In genomic region chr14:14971056-14971455, GRCm38 (mm10) we compare ENCODE assay signal across 14 mouse cellular contexts.
DNase-seq lines count a peak whose midpoint lies in the region; ATAC-seq and TF ChIP-seq lines count a peak whose summit lies in the region.
"Had no signal": no experiment of that assay in that cellular context is flagged by ENCODE, and none has a peak within 500 bp of the region (broad histone marks: within the 10 kb centered on the region; RNA-seq: fewer than 3 reads in every experiment).

No protein-coding gene starts in this region.

- 0 out of 2 replicates have a peak overlapping the region, but pooled peaks have one; percentile 6 for H3K4me3 ChIP-seq in liver, embryonic 16.5 days (ENCODE audit: low read depth, low read length)
- no peak overlapping the region for H3K4me3 ChIP-seq in midbrain, postnatal 0 days (ENCODE audit: low read depth, low read length)
- H3K4me3 ChIP-seq: kidney, embryonic 15.5 days had no signal

- H3K4me2 ChIP-seq in liver, embryonic 16.5 days (ENCODE audit: low read depth, low read length) = no peak overlapping the region
- no peak overlapping the region for H3K4me2 ChIP-seq in midbrain, postnatal 0 days (ENCODE audit: low read depth, low read length, poor library complexity, severe bottlenecking)
- H3K4me2 ChIP-seq: kidney, embryonic 15.5 days had no signal

- H3K4me1 ChIP-seq in liver, embryonic 16.5 days (ENCODE audit: control insufficient read depth, low read depth, low read length) = peaks cover 3% of the 10 kb centered on the region
- no peaks in the 10 kb centered on the region for H3K4me1 ChIP-seq in midbrain, postnatal 0 days (ENCODE audit: insufficient read depth, low read length)
- H3K4me1 ChIP-seq: kidney, embryonic 15.5 days had no signal

- H3K27ac ChIP-seq in liver, embryonic 16.5 days (ENCODE audit: low read length) = no peak overlapping the region
- H3K27ac ChIP-seq in midbrain, postnatal 0 days (ENCODE audit: low read depth, low read length) = no peak overlapping the region
- H3K27ac ChIP-seq: kidney, embryonic 15.5 days had no signal

- H3K27me3 ChIP-seq in liver, embryonic 16.5 days (ENCODE audit: control insufficient read depth, insufficient read depth, low read depth, low read length) = no peaks in the 10 kb centered on the region
- H3K27me3 ChIP-seq in midbrain, postnatal 0 days (ENCODE audit: insufficient read depth, low read length) = no peaks in the 10 kb centered on the region
- H3K27me3 ChIP-seq: kidney, embryonic 15.5 days; Patski had no signal

- 21% methylated on average over 4 of the region's 4 CpGs for WGBS in liver, embryonic 16.5 days (ENCODE audit: insufficient replicate concordance)
- WGBS in midbrain, postnatal 0 days = 81% methylated on average over 4 of the region's 4 CpGs

- H3K9ac ChIP-seq in liver, embryonic 16.5 days (ENCODE audit: low read depth, low read length) = no peak overlapping the region
- H3K9ac ChIP-seq in midbrain, postnatal 0 days (replicated peaks; ENCODE audit: low read length, poor library complexity, severe bottlenecking) = no peak overlapping the region
- H3K9ac ChIP-seq: kidney, embryonic 15.5 days had no signal

- ATAC-seq in common myeloid progenitor, adult 5-6 weeks (replicated peaks; ENCODE audit: low read depth, poor library complexity, severe bottlenecking) = peak; percentile 97
- ATAC-seq in liver, embryonic 16.5 days (ENCODE audit: low read depth) = peak; percentile 66
- no peak for ATAC-seq in midbrain, postnatal 0 days (ENCODE audit: low FRiP score)
- ATAC-seq: forebrain, embryonic 16.5 days; Patski had no signal

- intact Hi-C loops in left cerebral cortex, postnatal 4 days (cut with DNase I) = no loop called here

- TF ChIP-seq CTCF in midbrain, postnatal 0 days (IDR thresholded peaks at IDR 0.05) = no peak

- peak; percentile 7 for DNase-seq in adrenal gland, adult 8-10 months
- no peak for DNase-seq in adrenal gland, postnatal 4 days (ENCODE audit: low spot score in 2 of 2)
- DNase-seq in 3T3-L1 (ENCODE audit: low read depth, low spot score) = peak; percentile 8
- no peak for DNase-seq in left cerebral cortex, postnatal 4 days
- no peak for DNase-seq in midbrain, postnatal 0 days (ENCODE audit: low spot score)
- no peak for DNase-seq in layer of hippocampus, postnatal 14 days (ENCODE audit: low spot score in 2 of 2)
- DNase-seq: cerebellum, adult 9-11 months; gastrocnemius, postnatal 14 days; lung, postnatal 10 days had no signal

- H3K9me3 ChIP-seq in liver, embryonic 16.5 days (replicated peaks; ENCODE audit: control insufficient read depth, low read length) = no peaks in the 10 kb centered on the region
- no peaks in the 10 kb centered on the region for H3K9me3 ChIP-seq in midbrain, postnatal 0 days (ENCODE audit: low read length)
- H3K9me3 ChIP-seq: kidney, embryonic 15.5 days had no signal

- no peaks in the 10 kb centered on the region for H3K36me3 ChIP-seq in liver, embryonic 16.5 days (ENCODE audit: control insufficient read depth, insufficient read depth)
- no peaks in the 10 kb centered on the region for H3K36me3 ChIP-seq in midbrain, postnatal 0 days (ENCODE audit: insufficient read depth, low read length)
- H3K36me3 ChIP-seq: kidney, embryonic 15.5 days had no signal

Comparison
In these comparisons a context has a peak if more than half of its experiments do, and no peak if none do; other contexts are left out.
1. DNase-seq: peak in adrenal gland, adult 8-10 months (single experiment) and 3T3-L1 (single experiment); none in adrenal gland, postnatal 4 days (0 of 2), left cerebral cortex, postnatal 4 days (single experiment), midbrain, postnatal 0 days (single experiment) and layer of hippocampus, postnatal 14 days (0 of 2).